Mouse (Mus musculus): ENCODE measurements around the gene Armh3. TPM values are rescaled to one million over a fixed set of nuclear protein-coding genes. Genes with fewer than 3 reads are reported as not detected.
A peak's percentile ranks its signal among the peaks of the same experiment; 100 is the strongest.

Gene Armh3
- polyA plus RNA-seq, 1 experiment from 2014 or later = 10.1 TPM

- H3K9me3 ChIP-seq (ENCODE audit: control insufficient read depth) = no peaks in the 10 kb centered on the region
- no peak for TF ChIP-seq CTCF (IDR thresholded peaks at IDR 0.05; ENCODE audit: low read depth)
- ATAC-seq = no peak
- no peaks in the 10 kb centered on the region for H3K4me1 ChIP-seq (replicated peaks; ENCODE audit: control insufficient read depth, insufficient read depth, low read length)
- no peak overlapping the region for H3K27ac ChIP-seq (ENCODE audit: low read depth, low read length)
- H3K36me3 ChIP-seq (ENCODE audit: control insufficient read depth, insufficient read depth) = 0 out of 2 replicates have a peak, but pooled peaks cover 5% of the 10 kb centered on the region
- H3K27me3 ChIP-seq (replicated peaks; ENCODE audit: control insufficient read depth, insufficient read depth, low read length) = no peaks in the 10 kb centered on the region
- H3K9ac ChIP-seq (ENCODE audit: low read depth, low read length) = no peak overlapping the region
- no peak overlapping the region for H3K4me3 ChIP-seq (ENCODE audit: low read depth, low read length)
- no peak overlapping the region for H3K4me2 ChIP-seq (replicated peaks; ENCODE audit: low read depth)
These were observed 13.9 kb downstream of the Armh3 start for GRCm38 (mm10) chr19:45984379-45984778.

GRCm38 (mm10) chr19:45960770-45961169 lies 37.5 kb downstream of the Armh3 start:
- 52% methylated on average over 5 of the region's 5 CpGs for WGBS
- no peak overlapping the region for H3K27ac ChIP-seq (ENCODE audit: low read depth, low read length)

GRCm38 (mm10) chr19:45956736-45957135 lies 41.6 kb downstream of the Armh3 start:
- Histone ChIP-seq H3K27ac (ENCODE audit: low read depth, low read length) (no peak overlapping the region), H3K36me3 (ENCODE audit: control insufficient read depth, insufficient read depth) (peaks cover 25% of the 10 kb centered on the region)
- WGBS = 89% methylated on average over 7 of the region's 7 CpGs

More at GRCm38 (mm10) chr19:45960770-45961169, 37.5 kb downstream of the Armh3 start:
- no peak for TF ChIP-seq CTCF (IDR thresholded peaks at IDR 0.05; ENCODE audit: low read depth)
- H3K9me3 ChIP-seq (ENCODE audit: control insufficient read depth) = no peaks in the 10 kb centered on the region
- H3K4me1 ChIP-seq (replicated peaks; ENCODE audit: control insufficient read depth, insufficient read depth, low read length) = no peaks in the 10 kb centered on the region
- no peaks in the 10 kb centered on the region for H3K27me3 ChIP-seq (replicated peaks; ENCODE audit: control insufficient read depth, insufficient read depth, low read length)
- H3K4me3 ChIP-seq (ENCODE audit: low read depth, low read length) = no peak overlapping the region
- no peak for ATAC-seq
- no peak overlapping the region for H3K9ac ChIP-seq (ENCODE audit: low read depth, low read length)
- H3K4me2 ChIP-seq (replicated peaks; ENCODE audit: low read depth) = no peak overlapping the region
- peaks cover 49% of the 10 kb centered on the region for H3K36me3 ChIP-seq (ENCODE audit: control insufficient read depth, insufficient read depth)

GRCm38 (mm10) chr19:45953286-45953685 lies 45.0 kb downstream of the Armh3 start:
- H3K4me2 ChIP-seq (replicated peaks; ENCODE audit: low read depth) = no peak overlapping the region
- H3K9me3 ChIP-seq (ENCODE audit: control insufficient read depth) = no peaks in the 10 kb centered on the region
- no peaks in the 10 kb centered on the region for H3K4me1 ChIP-seq (replicated peaks; ENCODE audit: control insufficient read depth, insufficient read depth, low read length)
- no peak overlapping the region for H3K27ac ChIP-seq (ENCODE audit: low read depth, low read length)
- TF ChIP-seq CTCF (IDR thresholded peaks at IDR 0.05; ENCODE audit: low read depth) = peak; percentile 81
- H3K4me3 ChIP-seq (ENCODE audit: low read depth, low read length) = no peak overlapping the region
- H3K36me3 ChIP-seq (ENCODE audit: control insufficient read depth, insufficient read depth) = peaks cover 22% of the 10 kb centered on the region
- WGBS = 13% methylated on average over 3 of the region's 3 CpGs
- no peaks in the 10 kb centered on the region for H3K27me3 ChIP-seq (replicated peaks; ENCODE audit: control insufficient read depth, insufficient read depth, low read length)
- no peak overlapping the region for H3K9ac ChIP-seq (ENCODE audit: low read depth, low read length)
- no peak for ATAC-seq

More at GRCm38 (mm10) chr19:45956736-45957135, 41.6 kb downstream of the Armh3 start:
- Histone ChIP-seq H3K4me2 (replicated peaks; ENCODE audit: low read depth) (no peak overlapping the region), H3K9me3 (ENCODE audit: control insufficient read depth) (no peaks in the 10 kb centered on the region), H3K4me3 (ENCODE audit: low read depth, low read length) (no peak overlapping the region), H3K9ac (ENCODE audit: low read depth, low read length) (no peak overlapping the region), H3K27me3 (replicated peaks; ENCODE audit: control insufficient read depth, insufficient read depth, low read length) (no peaks in the 10 kb centered on the region), H3K4me1 (replicated peaks; ENCODE audit: control insufficient read depth, insufficient read depth, low read length) (no peaks in the 10 kb centered on the region)
- no peak for TF ChIP-seq CTCF (IDR thresholded peaks at IDR 0.05; ENCODE audit: low read depth)
- no peak for ATAC-seq

DNA sequence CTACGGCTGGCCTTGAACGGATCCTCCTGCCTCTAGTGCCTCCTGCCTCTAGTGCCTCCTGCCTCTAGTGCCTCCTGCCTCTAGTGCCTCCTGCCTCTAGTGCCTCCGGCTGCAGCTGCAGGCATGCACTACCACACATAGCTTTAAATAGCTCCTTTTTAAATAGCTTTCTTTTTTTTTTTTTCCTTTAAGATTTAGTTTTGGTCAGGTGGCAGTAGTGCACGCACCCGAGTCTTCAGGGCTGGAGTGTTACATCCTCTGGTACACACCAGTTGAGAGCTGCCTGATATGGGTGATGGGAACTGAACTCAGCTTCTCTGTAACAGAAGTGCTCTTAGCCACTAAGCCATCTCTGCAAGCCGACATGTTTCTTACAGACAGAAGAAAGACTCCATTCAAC lies 49.1 kb downstream of the Armh3 start:
- no peak for ATAC-seq
- 87% methylated on average over 6 of the region's 6 CpGs for WGBS
- no peaks in the 10 kb centered on the region for H3K4me1 ChIP-seq (replicated peaks; ENCODE audit: control insufficient read depth, insufficient read depth, low read length)
- H3K36me3 ChIP-seq (ENCODE audit: control insufficient read depth, insufficient read depth) = peaks cover 35% of the 10 kb centered on the region
- H3K4me3 ChIP-seq (ENCODE audit: low read depth, low read length) = no peak overlapping the region
- H3K27ac ChIP-seq (ENCODE audit: low read depth, low read length) = no peak overlapping the region
- no peak for TF ChIP-seq CTCF (IDR thresholded peaks at IDR 0.05; ENCODE audit: low read depth)
- no peak overlapping the region for H3K9ac ChIP-seq (ENCODE audit: low read depth, low read length)
- no peak overlapping the region for H3K4me2 ChIP-seq (replicated peaks; ENCODE audit: low read depth)
- H3K9me3 ChIP-seq (ENCODE audit: control insufficient read depth) = no peaks in the 10 kb centered on the region
- H3K27me3 ChIP-seq (replicated peaks; ENCODE audit: control insufficient read depth, insufficient read depth, low read length) = no peaks in the 10 kb centered on the region

DNA sequence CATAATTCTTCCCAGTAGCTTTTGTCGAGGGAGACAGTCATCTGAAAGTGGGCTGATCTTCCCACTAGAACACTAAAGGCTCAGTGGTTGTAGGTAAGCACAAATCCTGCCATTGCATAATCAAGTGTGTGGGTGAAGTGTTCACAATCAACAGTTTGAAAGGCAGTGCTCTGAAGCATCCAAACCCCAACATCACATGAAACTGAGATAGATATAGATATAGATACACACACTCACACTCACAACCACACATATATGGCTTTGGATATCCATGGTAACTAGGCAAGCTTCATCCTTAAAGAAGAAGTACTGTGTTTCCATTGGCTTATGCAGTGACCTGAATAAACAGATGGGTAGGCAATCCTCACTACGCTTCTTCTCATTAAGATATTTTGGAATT lies 50.5 kb downstream of the Armh3 start:
- no peak overlapping the region for H3K4me3 ChIP-seq (ENCODE audit: low read depth, low read length)
- no peak overlapping the region for H3K9ac ChIP-seq (ENCODE audit: low read depth, low read length)
- TF ChIP-seq CTCF (IDR thresholded peaks at IDR 0.05; ENCODE audit: low read depth) = no peak
- ATAC-seq = no peak
- WGBS = 92% methylated on average over 2 of the region's 2 CpGs
- H3K36me3 ChIP-seq (ENCODE audit: control insufficient read depth, insufficient read depth) = peaks cover 35% of the 10 kb centered on the region
- no peaks in the 10 kb centered on the region for H3K27me3 ChIP-seq (replicated peaks; ENCODE audit: control insufficient read depth, insufficient read depth, low read length)
- H3K4me1 ChIP-seq (replicated peaks; ENCODE audit: control insufficient read depth, insufficient read depth, low read length) = no peaks in the 10 kb centered on the region
- H3K27ac ChIP-seq (ENCODE audit: low read depth, low read length) = no peak overlapping the region
- no peaks in the 10 kb centered on the region for H3K9me3 ChIP-seq (ENCODE audit: control insufficient read depth)
- H3K4me2 ChIP-seq (replicated peaks; ENCODE audit: low read depth) = no peak overlapping the region

DNA sequence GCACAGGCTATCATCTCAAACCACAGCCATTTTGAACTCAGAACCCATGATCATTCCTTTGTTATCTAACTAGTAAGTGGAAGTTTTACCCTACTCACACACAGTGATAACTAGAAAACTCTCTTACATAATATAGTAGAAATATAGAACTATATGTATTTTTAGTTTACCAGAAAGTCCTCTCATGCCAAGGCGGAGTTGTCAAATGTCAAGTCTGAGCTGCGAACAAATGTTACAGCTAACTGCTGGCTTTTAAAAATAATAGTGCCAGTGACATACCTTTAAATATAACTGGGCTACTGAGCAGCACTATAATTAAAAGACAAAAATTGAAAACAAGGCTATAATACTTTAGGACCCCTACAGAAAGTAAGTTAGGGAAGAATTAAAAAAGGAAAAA lies 51.0 kb downstream of the Armh3 start:
- H3K36me3 ChIP-seq (ENCODE audit: control insufficient read depth, insufficient read depth) = peaks cover 35% of the 10 kb centered on the region
- ATAC-seq = no peak
- H3K4me1 ChIP-seq (replicated peaks; ENCODE audit: control insufficient read depth, insufficient read depth, low read length) = no peaks in the 10 kb centered on the region
- no peaks in the 10 kb centered on the region for H3K27me3 ChIP-seq (replicated peaks; ENCODE audit: control insufficient read depth, insufficient read depth, low read length)
- WGBS = 96% methylated on average over 2 of the region's 2 CpGs
- no peak overlapping the region for H3K4me2 ChIP-seq (replicated peaks; ENCODE audit: low read depth)
- H3K27ac ChIP-seq (ENCODE audit: low read depth, low read length) = no peak overlapping the region
- TF ChIP-seq CTCF (IDR thresholded peaks at IDR 0.05; ENCODE audit: low read depth) = no peak
- no peak overlapping the region for H3K9ac ChIP-seq (ENCODE audit: low read depth, low read length)
- no peak overlapping the region for H3K4me3 ChIP-seq (ENCODE audit: low read depth, low read length)
- no peaks in the 10 kb centered on the region for H3K9me3 ChIP-seq (ENCODE audit: control insufficient read depth)

Data from intestine, postnatal 0 days (tissue).